Mouse (Mus musculus): ENCODE measurements around the gene Itsn2.
"Not testable (repeated sequence)": the region's sequence is repeated elsewhere in the genome, so short reads cannot be mapped to it uniquely, and the experiment has no call there.

Itsn2 gene

DNA sequence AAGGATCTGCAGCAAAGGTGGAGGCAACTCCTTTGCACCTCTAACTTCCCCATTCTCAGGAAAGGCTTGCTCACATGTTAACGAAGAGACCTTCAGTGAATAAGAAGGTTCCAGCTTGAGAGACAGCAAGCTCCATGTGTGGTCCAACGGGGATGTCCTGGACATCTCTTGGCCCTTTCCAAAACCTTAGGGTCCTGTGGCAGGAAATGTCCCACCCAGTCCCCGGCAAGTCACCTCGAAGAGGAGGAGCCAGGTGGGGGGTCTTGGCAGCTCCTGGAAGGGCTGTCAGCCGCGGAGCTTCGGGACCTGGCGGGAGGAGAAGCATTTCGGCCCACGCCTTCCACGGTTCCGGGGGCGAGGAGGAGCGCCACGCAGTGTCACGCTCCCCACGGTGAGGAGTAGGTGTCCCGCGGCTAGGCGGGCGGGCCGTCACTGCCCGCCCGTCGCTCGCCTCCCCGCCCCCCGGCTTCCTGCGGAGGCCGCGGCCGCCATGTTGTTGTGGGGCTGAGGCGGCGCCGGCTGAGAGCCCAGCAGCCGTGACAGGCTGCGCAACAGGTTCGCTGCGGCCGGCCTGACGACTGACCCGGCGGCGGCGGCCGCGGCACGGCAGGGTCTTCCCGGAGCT lies at the start of gene Itsn2, which contains the start of gene Gm3625:
Itsn2 (plus strand) TSS at position 98 of the 625 bp plus-strand sequence.
Gm3625 (minus strand) TSS at position 387 of the 625 bp plus-strand sequence.
- peak; percentile 65 to 68 for DNase-seq (ENCODE audit: low spot score in 2 of 2)

- no peak for DNase-seq (ENCODE audit: low spot score in 2 of 2)
Measured at GRCm38 (mm10) chr12:4544400-4544919, 48.0 kb upstream of the Itsn2 start.

DNA sequence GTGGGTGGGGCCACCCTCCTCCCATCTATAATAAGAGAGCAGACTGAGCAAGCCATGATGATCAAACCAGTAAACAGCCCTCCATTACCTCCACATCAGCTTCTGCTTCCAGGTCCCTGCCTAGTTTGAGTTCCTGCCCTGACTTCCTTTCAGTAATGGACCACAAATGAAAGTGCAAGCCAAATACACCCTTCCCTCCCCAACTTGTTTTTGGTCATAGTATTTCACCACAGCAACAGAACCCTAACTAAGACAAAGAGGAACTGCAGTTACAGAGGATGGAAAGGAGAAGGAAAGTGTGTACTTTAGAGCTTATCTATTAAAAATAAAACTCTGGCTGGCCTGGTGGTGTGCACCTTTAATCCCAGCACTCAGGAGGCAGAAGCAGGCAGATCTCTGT lies 47.0 kb upstream of the Itsn2 start:
- no peak for DNase-seq (ENCODE audit: low spot score in 2 of 2)

DNA sequence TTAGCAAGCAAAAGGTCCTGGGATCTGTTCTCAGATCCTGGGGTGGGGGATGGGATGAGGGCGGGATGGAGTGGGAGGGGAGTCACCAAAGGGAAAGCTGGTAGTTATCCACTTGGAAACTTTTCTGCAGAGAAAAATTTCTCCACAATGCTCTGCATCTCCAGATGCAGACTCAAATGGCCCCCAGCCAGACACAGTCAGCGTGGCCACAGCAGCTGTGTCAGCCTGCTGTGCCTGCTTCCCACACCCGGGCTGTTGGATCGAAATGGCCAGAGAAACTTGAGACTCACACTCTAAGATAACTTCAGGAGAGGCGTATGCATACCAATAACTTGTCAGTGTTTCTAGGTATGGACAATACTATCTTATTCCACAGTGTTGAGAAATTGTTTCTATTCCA lies 45.9 kb upstream of the Itsn2 start:
- peak in 1 of 2 experiments; percentile 48 for DNase-seq (ENCODE audit: low spot score in 2 of 2)

- no peak for DNase-seq (ENCODE audit: low spot score in 2 of 2)
Measured at GRCm38 (mm10) chr12:4547557-4547956, 44.9 kb upstream of the Itsn2 start.

DNA sequence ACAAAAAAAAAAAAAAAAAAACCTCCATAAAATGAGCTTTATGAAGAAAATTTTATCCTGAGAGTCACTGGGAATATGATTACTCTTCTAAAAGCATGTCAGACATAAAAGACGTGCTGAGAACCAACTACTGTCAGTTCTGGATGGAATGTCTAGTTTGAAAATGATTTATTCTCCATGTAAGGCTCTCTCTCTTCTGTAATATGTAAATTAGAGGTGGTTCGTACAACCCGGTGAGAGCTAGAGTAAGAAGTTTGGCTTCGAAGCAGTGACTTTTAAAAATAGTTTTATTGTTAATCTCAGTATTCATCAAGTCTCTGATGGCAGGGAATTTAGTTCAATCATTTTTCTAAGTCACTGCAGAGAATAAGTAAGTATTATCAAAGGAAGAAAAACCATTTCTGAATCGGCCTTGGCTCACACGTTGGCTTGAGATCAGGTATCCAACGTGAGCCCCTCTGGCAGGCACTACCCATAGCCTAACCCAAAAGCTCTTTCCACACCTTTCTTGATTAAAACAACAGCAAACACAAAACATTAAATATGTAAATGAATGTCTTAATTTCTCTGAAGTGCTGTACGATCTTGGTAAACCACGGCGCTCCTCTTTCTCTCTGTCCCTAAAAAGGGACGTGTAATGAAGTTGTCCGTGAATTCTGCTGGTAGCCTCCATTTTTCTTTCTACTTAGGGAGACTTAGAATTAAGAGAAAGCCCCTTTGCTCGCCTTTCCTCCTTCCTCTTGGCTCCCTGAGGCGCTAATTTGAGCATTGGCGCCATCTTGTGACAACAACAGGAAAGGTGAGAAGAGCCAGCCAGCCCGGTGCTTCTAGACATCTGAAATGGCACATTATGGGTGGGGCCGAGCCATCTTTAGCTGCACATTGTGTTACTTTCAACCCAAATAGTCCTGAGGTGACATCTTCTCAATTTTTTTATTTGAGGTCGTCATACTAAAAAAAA lies 44.1 kb upstream of the Itsn2 start:
- DNase-seq (ENCODE audit: low spot score in 2 of 2): peak; percentile 66 to 76

DNA sequence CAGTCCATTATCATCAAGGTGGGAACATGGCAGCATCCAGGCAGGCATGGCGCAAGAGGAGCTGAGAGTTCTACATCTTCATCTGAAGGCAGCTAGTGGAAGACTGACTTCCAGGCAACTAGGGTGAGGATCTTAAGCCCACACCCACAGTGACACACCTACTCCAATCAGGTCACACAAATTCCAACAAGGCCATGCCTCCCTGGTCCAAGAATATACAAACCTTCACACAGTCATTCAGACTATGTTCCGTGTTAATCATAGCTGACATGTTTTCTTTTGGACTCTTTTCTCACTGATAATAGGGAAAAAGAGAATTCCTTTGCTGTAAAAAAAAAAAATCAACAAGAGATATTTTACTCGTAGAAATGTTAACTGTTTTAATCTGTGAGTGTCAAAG lies 38.7 kb upstream of the Itsn2 start:
- not testable (repeated sequence) for DNase-seq (ENCODE audit: low spot score in 2 of 2)

DNA sequence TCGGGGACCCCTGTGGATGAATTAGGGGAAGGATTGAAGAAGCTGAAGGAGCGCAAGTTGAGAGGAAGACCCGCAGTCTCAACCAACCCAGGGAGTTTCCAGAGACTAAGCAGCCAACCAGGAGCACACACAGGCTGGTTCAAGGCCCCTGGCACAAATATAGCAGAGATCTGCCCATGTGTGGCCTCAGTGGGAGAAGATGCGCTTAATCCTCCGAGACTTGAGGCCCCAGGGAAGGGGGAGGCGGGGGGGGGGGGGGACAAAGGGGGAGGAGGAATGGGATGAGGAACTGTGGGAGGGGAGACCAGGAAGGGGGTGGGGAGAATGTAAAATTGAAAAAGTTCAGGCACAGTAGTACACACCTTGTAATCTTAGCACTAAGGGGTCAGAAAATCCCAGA lies 37.0 kb upstream of the Itsn2 start:
- DNase-seq (ENCODE audit: low spot score in 2 of 2): no peak

DNA sequence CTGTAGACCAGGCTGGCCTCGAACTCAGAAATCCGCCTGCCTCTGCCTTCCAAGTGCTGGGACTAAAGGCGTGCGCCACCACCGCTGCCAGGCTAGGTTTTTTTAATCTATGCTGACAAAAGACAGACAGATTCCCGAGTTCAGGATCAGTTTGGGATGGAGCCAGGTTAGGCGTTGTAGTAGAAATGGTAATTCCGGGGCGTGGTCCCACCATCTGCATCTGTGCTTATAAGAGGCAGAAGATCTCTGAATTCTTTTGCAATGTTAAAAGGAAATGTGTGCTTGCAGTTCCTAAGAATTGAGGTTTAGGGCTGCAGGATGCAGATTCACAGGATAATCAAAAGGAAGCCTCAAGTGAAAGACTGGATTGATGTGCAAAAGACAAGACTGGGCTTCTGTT lies 35.5 kb upstream of the Itsn2 start:
- no peak for DNase-seq (ENCODE audit: low spot score in 2 of 2)

DNA sequence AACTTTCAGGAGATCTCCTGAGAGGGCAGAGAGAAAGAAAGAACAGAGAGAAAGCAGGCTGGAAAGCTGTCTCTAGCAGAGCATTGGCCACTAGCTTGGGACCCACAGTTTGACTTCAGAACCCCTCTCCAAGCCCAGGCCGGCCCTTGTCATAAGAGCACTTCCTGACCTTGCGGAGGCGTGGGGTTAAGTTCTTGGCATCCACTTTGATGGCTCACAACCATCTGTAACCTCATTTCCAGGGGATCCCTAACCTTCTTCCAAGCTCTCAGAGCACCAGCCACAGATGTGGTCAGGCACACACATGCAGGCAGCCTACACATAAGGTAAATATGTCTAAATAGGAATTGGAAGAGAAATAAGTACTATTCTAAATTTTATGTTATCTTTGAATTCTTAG lies 35.0 kb upstream of the Itsn2 start:
- DNase-seq (ENCODE audit: low spot score in 2 of 2): no peak

- no peak for DNase-seq (ENCODE audit: low spot score in 2 of 2)
Measured at GRCm38 (mm10) chr12:4558013-4558412, 34.4 kb upstream of the Itsn2 start.

GRCm38 (mm10) chr12:4558475-4559279 lies 33.8 kb upstream of the Itsn2 start:
- DNase-seq (ENCODE audit: low spot score in 2 of 2): peak in 1 of 2 experiments; percentile 36

- no peak for DNase-seq (ENCODE audit: low spot score in 2 of 2)
Measured at GRCm38 (mm10) chr12:4571864-4572263, 20.6 kb upstream of the Itsn2 start.

DNA sequence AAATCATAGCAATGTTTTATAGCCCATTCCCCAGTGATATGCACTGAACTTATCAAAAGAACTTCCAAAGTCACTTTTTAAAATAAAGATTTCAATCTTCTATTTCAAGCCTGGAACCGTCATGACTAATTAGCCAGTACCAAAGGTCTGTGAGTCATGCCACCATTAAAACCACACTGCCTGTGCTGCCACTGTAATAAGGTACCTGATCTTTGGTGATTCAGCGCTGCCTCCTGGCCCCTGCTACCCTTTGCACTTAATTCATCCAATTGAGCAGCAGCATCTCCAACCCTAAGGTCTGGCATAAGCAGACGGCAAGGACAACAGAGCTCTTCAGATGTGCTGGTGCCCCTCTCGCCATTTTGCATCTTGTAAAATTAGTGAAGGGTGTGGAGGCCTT lies 18.4 kb upstream of the Itsn2 start:
- no peak for DNase-seq (ENCODE audit: low spot score in 2 of 2)

DNA sequence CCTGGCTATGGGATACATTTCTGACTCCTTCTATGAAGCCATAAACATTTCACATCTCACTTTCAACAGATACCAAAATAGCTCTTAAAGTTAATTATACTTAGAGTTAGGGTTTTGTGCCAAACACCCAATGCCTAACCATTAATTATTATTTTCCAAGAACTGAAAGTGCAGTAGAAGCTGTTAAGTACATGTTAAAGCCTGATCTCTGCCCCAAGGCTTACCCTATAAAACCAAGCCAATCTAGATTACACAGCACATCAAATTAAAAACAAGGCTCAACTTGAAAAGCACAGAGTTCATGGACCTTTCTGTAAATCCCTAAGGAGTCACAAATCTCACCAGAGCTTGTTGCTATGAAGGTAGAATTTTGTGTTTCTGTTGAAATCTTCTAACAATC lies 10.1 kb upstream of the Itsn2 start:
- no peak for DNase-seq (ENCODE audit: low spot score in 2 of 2)

DNA sequence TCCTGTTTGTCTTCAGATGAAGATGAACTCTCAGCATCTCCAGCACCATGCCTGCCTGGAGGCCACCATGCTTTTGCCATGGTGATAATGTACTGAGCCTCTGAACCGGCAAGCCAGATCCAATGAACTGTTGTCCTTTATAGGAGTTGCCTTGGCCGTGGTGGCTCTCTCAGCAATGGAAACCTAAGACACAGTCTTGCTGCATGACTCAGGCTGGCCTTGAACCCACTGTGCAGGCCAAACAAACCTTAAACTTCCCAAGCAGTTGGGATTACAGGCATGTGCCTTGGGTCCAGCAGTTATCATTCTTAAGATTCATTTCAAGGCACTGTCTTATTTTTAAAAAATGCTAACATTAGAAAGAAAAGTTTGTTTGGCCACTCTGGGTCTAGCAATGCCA lies 4.6 kb upstream of the Itsn2 start:
- no peak for DNase-seq (ENCODE audit: low spot score in 2 of 2)

DNA sequence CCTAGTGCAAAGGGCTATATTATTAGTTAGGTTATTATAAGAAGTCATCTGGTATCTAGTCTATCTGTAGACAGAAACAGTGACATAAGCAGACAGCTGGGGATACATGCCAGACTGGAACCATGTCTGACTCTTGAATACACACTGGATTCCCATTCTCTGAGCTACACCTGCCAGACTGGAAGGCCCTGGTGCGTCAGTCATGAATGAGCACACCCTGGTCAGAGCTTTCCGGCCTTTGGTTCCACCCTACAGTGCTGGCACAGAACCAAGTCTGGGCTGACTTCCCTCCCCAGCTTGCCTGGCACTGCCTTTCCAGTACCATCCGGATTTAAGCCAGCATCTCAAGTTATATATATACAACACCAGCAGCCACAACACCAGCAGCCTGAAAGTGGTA lies 3.8 kb upstream of the Itsn2 start:
- DNase-seq (ENCODE audit: low spot score in 2 of 2): peak in 1 of 2 experiments; percentile 62

- DNase-seq (ENCODE audit: low spot score in 2 of 2): no peak
Measured at GRCm38 (mm10) chr12:4592025-4592424, 413 bp upstream of the Itsn2 start.

GRCm38 (mm10) chr12:4593166-4593929 lies 910 bp downstream of the Itsn2 start:
- peak; percentile 47 to 63 for DNase-seq (ENCODE audit: low spot score in 2 of 2)

DNA sequence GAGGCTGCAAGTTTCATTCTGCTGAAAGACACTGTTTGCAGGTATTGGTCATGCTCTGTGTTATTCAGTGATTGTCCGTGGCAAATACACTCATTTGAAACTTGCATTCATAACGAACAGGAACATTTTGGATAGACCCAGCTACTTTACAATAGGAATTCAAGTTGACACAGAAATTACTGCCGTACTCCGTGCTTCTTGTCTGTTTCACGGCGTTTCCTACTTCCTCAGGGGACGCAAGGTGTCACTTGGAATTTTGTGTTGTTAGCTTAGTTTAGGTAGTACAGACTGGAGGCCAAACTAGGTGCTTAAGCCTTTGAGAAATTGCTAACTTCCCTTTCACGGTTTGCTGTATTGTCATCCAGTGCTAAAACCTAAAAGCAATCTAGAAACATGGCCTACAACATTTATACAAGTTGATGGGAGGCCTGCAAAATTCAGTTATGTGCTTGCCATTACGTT lies 1.5 kb downstream of the Itsn2 start:
- DNase-seq (ENCODE audit: low spot score in 2 of 2): no peak

GRCm38 (mm10) chr12:4595055-4595454 lies 2.6 kb downstream of the Itsn2 start:
- no peak for DNase-seq (ENCODE audit: low spot score in 2 of 2)
